Mouse (Mus musculus): ENCODE measurements at regions not wholly inside any gene's neighbourhood (a gene's known extent, or its start where the extent isn't known, plus 50 kb on each side); places are given as distances from the start of the nearest gene placed in this dataset.
A peak's percentile ranks its signal among the peaks of the same experiment; 100 is the strongest.

DNA sequence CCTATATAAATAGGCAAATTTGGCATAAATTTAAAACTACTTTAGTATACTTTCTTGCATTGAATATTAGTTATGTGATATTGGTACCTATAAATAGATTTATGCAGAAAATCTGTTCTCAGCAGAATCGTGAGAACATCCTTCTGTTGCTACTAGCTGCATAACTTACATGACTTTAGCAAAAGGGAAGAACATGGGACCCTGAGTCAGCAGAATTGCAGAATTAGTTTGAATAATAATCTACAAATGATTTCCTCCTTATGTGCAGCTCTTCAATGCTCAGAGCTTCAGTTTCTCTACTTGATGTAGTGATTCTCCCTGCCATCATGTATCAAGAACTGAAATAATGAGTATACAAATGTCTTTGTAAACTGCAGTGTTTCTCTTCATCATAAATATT lies 436.2 kb downstream of the Synb start:
- Histone ChIP-seq H3K9ac (ENCODE audit: low read depth, low read length, severe bottlenecking) (no peak overlapping the region), H3K4me3 (replicated peaks; ENCODE audit: low read length) (no peak overlapping the region), H3K4me2 (replicated peaks; ENCODE audit: low read depth, low read length, severe bottlenecking) (no peak overlapping the region), H3K27ac (replicated peaks; ENCODE audit: low read depth, low read length) (no peak overlapping the region), H3K27me3 (ENCODE audit: control insufficient read depth, insufficient read depth, low read length) (no peaks in the 10 kb centered on the region), H3K4me1 (ENCODE audit: control insufficient read depth, insufficient read depth, low read length) (no peaks in the 10 kb centered on the region), H3K9me3 (ENCODE audit: control insufficient read depth, low read length) (peaks cover 3% of the 10 kb centered on the region; the same call in 1 of the 2 replicates), H3K36me3 (ENCODE audit: control insufficient read depth, insufficient read depth, low read length) (no peaks in the 10 kb centered on the region)
- TF ChIP-seq POLR2A (IDR thresholded peaks at IDR 0.05; ENCODE audit: borderline replicate concordance, extremely low read depth, insufficient read depth, insufficient read length), result no peak
- ATAC-seq (ENCODE audit: low FRiP score, low read depth), result no peak
- no peak for DNase-seq (ENCODE audit: low spot score)
- 78% methylated on average over 1 of the region's 1 CpGs for WGBS

DNA sequence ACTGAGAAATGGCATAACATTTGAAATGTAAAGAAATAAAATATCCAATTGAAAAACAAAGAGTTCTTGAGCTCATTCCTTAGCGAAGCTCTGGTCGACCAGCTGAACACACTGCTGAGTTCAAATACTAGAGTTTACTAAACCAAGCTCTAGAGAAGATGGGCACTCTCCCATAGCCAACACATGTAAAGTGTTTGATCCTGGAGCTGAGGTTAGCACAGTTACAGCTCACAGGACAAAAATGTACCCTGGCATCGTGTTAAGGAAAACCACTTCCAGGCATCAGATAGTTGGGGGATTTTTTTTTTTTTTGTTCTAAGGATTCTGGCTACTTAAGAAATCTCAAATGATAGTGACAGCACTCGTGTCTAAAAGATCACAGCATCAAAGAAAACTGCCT lies 445.6 kb downstream of the Synb start:
- WGBS, result 74% methylated on average over 4 of the region's 4 CpGs
- Histone ChIP-seq H3K27me3 (ENCODE audit: control insufficient read depth, insufficient read depth, low read length) (no peaks in the 10 kb centered on the region), H3K9me3 (ENCODE audit: control insufficient read depth, low read length) (no peaks in the 10 kb centered on the region), H3K4me1 (ENCODE audit: control insufficient read depth, insufficient read depth, low read length) (no peaks in the 10 kb centered on the region), H3K36me3 (ENCODE audit: control insufficient read depth, insufficient read depth, low read length) (no peaks in the 10 kb centered on the region), H3K4me2 (replicated peaks; ENCODE audit: low read depth, low read length, severe bottlenecking) (no peak overlapping the region), H3K27ac (replicated peaks; ENCODE audit: low read depth, low read length) (no peak overlapping the region), H3K9ac (ENCODE audit: low read depth, low read length, severe bottlenecking) (no peak overlapping the region), H3K4me3 (replicated peaks; ENCODE audit: low read length) (no peak overlapping the region)
- TF ChIP-seq POLR2A (IDR thresholded peaks at IDR 0.05; ENCODE audit: borderline replicate concordance, extremely low read depth, insufficient read depth, insufficient read length), result no peak
- ATAC-seq (ENCODE audit: low FRiP score, low read depth), result no peak
- DNase-seq (ENCODE audit: low spot score), result no peak

DNA sequence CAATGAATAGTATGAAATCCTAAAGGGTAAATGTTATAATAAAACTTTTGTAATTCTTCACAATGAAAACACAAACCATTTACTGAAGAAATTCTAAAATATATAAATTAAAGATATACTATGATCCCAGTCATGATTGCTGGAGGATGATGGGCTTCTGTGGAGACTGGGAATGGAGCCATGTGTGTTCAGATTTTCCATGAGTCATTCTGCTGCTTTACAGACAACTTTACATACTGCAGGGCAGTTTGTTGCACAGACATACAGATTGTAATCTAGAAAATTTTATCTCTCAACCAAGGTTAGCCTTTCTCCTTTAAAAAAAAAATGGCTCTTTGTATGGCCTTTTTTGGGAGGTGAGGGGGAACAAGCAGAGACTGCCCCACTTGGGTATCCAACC lies 446.5 kb downstream of the Synb start:
- H3K36me3 ChIP-seq (ENCODE audit: control insufficient read depth, insufficient read depth, low read length), result no peaks in the 10 kb centered on the region
- H3K9ac ChIP-seq (ENCODE audit: low read depth, low read length, severe bottlenecking), result no peak overlapping the region
- peak; percentile 29 for DNase-seq (ENCODE audit: low spot score)
- no peaks in the 10 kb centered on the region for H3K27me3 ChIP-seq (ENCODE audit: control insufficient read depth, insufficient read depth, low read length)
- ATAC-seq (ENCODE audit: low FRiP score, low read depth), result no peak
- H3K4me2 ChIP-seq (replicated peaks; ENCODE audit: low read depth, low read length, severe bottlenecking), result no peak overlapping the region
- TF ChIP-seq POLR2A (IDR thresholded peaks at IDR 0.05; ENCODE audit: borderline replicate concordance, extremely low read depth, insufficient read depth, insufficient read length), result no peak
- no peak overlapping the region for H3K27ac ChIP-seq (replicated peaks; ENCODE audit: low read depth, low read length)
- H3K4me3 ChIP-seq (replicated peaks; ENCODE audit: low read length), result no peak overlapping the region
- no peaks in the 10 kb centered on the region for H3K4me1 ChIP-seq (ENCODE audit: control insufficient read depth, insufficient read depth, low read length)
- H3K9me3 ChIP-seq (ENCODE audit: control insufficient read depth, low read length), result no peaks in the 10 kb centered on the region

DNA sequence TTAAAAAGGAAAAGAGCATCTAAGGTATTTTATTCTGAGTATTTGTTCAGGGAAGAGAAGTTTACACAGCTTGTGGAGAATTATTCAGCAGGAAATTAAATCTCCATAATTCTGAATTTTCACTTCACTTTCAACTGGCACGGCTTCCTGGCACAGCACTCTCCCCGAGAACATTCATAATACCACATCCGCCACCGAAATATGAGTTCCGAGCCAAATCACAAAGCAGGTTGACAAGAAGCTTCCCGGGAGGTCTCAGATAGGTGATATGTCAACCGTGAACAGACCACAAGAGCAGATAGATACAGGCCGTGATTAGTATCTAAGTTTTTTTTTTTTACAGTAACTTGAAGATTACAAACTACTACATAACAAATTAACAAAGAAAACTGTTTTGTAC lies 473.9 kb downstream of the Synb start:
- 78% methylated on average over 8 of the region's 8 CpGs for WGBS
- DNase-seq (ENCODE audit: low spot score), result no peak
- H3K9ac ChIP-seq (ENCODE audit: low read depth, low read length, severe bottlenecking), result no peak overlapping the region

DNA sequence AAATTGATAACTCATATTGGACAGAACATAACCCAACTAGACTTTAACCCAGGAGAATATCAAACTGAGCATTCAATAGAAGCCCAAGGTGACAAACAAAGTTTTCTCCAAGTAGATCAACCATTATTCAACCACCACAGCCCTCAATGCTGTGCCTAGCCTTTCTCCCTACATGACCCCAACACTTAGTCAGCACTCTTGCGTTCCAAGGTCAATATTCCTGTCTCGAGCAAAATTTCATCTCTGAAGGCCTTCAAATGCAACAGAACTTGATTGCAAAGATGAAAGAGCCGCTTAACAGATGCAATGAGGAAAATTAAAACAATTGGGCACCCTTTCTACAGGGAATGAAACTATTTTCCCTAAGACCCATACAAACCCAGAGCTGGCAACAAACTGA lies 485.1 kb downstream of the Synb start:
- H3K9ac ChIP-seq (ENCODE audit: low read depth, low read length, severe bottlenecking), result no peak overlapping the region
- ATAC-seq (ENCODE audit: low FRiP score, low read depth), result no peak
- no peak overlapping the region for H3K27ac ChIP-seq (replicated peaks; ENCODE audit: low read depth, low read length)
- H3K4me1 ChIP-seq (ENCODE audit: control insufficient read depth, insufficient read depth, low read length), result no peaks in the 10 kb centered on the region
- WGBS, result 87% methylated on average over 3 of the region's 3 CpGs
- TF ChIP-seq POLR2A (IDR thresholded peaks at IDR 0.05; ENCODE audit: borderline replicate concordance, extremely low read depth, insufficient read depth, insufficient read length), result no peak
- no peaks in the 10 kb centered on the region for H3K36me3 ChIP-seq (ENCODE audit: control insufficient read depth, insufficient read depth, low read length)
- no peak for DNase-seq (ENCODE audit: low spot score)
- H3K4me3 ChIP-seq (replicated peaks; ENCODE audit: low read length), result no peak overlapping the region
- no peaks in the 10 kb centered on the region for H3K9me3 ChIP-seq (ENCODE audit: control insufficient read depth, low read length)
- no peak overlapping the region for H3K4me2 ChIP-seq (replicated peaks; ENCODE audit: low read depth, low read length, severe bottlenecking)
- no peaks in the 10 kb centered on the region for H3K27me3 ChIP-seq (ENCODE audit: control insufficient read depth, insufficient read depth, low read length)

More for the DNA sequence above, 473.9 kb downstream of the Synb start:
- no peaks in the 10 kb centered on the region for H3K27me3 ChIP-seq (ENCODE audit: control insufficient read depth, insufficient read depth, low read length)
- no peaks in the 10 kb centered on the region for H3K9me3 ChIP-seq (ENCODE audit: control insufficient read depth, low read length)
- no peak for TF ChIP-seq POLR2A (IDR thresholded peaks at IDR 0.05; ENCODE audit: borderline replicate concordance, extremely low read depth, insufficient read depth, insufficient read length)
- no peaks in the 10 kb centered on the region for H3K4me1 ChIP-seq (ENCODE audit: control insufficient read depth, insufficient read depth, low read length)
- no peak for ATAC-seq (ENCODE audit: low FRiP score, low read depth)
- H3K36me3 ChIP-seq (ENCODE audit: control insufficient read depth, insufficient read depth, low read length), result no peaks in the 10 kb centered on the region
- no peak overlapping the region for H3K27ac ChIP-seq (replicated peaks; ENCODE audit: low read depth, low read length)
- H3K4me3 ChIP-seq (replicated peaks; ENCODE audit: low read length), result no peak overlapping the region
- H3K4me2 ChIP-seq (replicated peaks; ENCODE audit: low read depth, low read length, severe bottlenecking), result no peak overlapping the region

DNA sequence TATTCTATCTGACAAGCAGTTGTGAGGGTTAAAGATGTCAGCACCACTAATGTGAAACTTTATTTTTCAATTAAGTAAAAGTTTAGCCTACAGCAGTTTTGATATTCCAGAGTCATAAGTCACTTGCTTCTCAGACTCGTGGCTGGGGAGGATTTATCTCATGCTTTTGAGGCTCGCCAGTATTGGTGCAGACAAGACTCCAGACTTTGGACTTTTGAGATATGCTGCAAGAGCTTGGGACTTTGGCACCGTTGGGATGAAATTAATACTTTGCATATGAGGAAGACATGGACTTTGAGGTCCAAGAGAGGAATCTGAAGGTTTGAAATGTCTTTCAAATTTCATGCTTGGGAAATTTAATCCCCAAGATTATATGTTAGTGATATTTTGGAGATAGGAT lies 486.2 kb downstream of the Synb start:
- Histone ChIP-seq H3K4me2 (replicated peaks; ENCODE audit: low read depth, low read length, severe bottlenecking) (no peak overlapping the region), H3K27me3 (ENCODE audit: control insufficient read depth, insufficient read depth, low read length) (no peaks in the 10 kb centered on the region), H3K36me3 (ENCODE audit: control insufficient read depth, insufficient read depth, low read length) (no peaks in the 10 kb centered on the region), H3K4me1 (ENCODE audit: control insufficient read depth, insufficient read depth, low read length) (no peaks in the 10 kb centered on the region), H3K9me3 (ENCODE audit: control insufficient read depth, low read length) (no peaks in the 10 kb centered on the region), H3K27ac (replicated peaks; ENCODE audit: low read depth, low read length) (no peak overlapping the region), H3K9ac (ENCODE audit: low read depth, low read length, severe bottlenecking) (no peak overlapping the region), H3K4me3 (replicated peaks; ENCODE audit: low read length) (no peak overlapping the region)
- no peak for ATAC-seq (ENCODE audit: low FRiP score, low read depth)
- TF ChIP-seq POLR2A (IDR thresholded peaks at IDR 0.05; ENCODE audit: borderline replicate concordance, extremely low read depth, insufficient read depth, insufficient read length), result no peak
- WGBS, result 70% methylated on average over 3 of the region's 3 CpGs
- DNase-seq (ENCODE audit: low spot score), result no peak
